Mouse (Mus musculus) bone marrow macrophage, adult 2 months (primary cell): ENCODE results near the gene Supt6.

Source experiments
- CTCF ChIP-seq: IDR thresholded peaks from 2 replicates; pipeline ENCODE4 v1.5.1; 2012; ENCODE audit warnings: low read depth, mild to moderate bottlenecking, low read length, moderate library complexity
- POLR2A ChIP-seq: IDR thresholded peaks from 2 replicates; pipeline ENCODE4 v1.6.1; 2012; ENCODE audit warnings: mild to moderate bottlenecking, low read depth, low read length, borderline replicate concordance

- TF ChIP-seq POLR2A (no peak), CTCF (no peak)
Measured at GRCm38 (mm10) chr11:78163681-78164603, 81.8 kb downstream of the Supt6 start.
